Mouse (Mus musculus) midbrain, embryonic 11.5 days (tissue): ENCODE data around the gene Vmn2r86. TPM values are rescaled to one million over a fixed set of nuclear protein-coding genes. Genes with fewer than 3 reads are reported as not detected.
A peak's percentile ranks its signal among the peaks of the same experiment; 100 is the strongest.
"Not testable (repeated sequence)": the region's sequence is repeated elsewhere in the genome, so short reads cannot be mapped to it uniquely, and the experiment has no call there.

ENCODE experiments used
- ATAC-seq: fragments of 200-750 bp; cut with Nextera tagmentation; 2 replicates; pipeline ENCODE4 v1.8.0; 2017; ENCODE audit warnings: moderate TSS enrichment, moderate library complexity; ENCODE audit not compliant: low FRiP score
- DNase-seq: peaks from one replicate; pipeline ENCODE4 v3.0.0; 2015; ENCODE audit warnings: low spot score; ENCODE audit errors: missing footprints
- H3K27ac ChIP-seq: fragments of 300-500 bp; sonication (generic); 2 replicates; pipeline ENCODE4 v1.5.1; 2014; ENCODE audit warnings: low read depth, low read length
- H3K27me3 ChIP-seq: fragments of 300-500 bp; sonication (generic); 2 replicates; pipeline ENCODE4 v1.6.1; 2014; ENCODE audit warnings: mild to moderate bottlenecking, low read length, moderate library complexity, mixed read lengths; ENCODE audit not compliant: control insufficient read depth, insufficient read depth
- H3K36me3 ChIP-seq: fragments of 300-500 bp; sonication (generic); 2 replicates; pipeline ENCODE4 v1.6.1; 2014; ENCODE audit warnings: mild to moderate bottlenecking, low read length, moderate library complexity, mixed read lengths; ENCODE audit not compliant: control insufficient read depth, insufficient read depth
- H3K4me1 ChIP-seq: fragments of 300-500 bp; sonication (generic); 2 replicates; pipeline ENCODE4 v1.6.1; 2014; ENCODE audit warnings: low read length; ENCODE audit not compliant: control insufficient read depth, insufficient read depth
- H3K4me2 ChIP-seq: fragments of 300-500 bp; sonication (generic); 2 replicates; pipeline ENCODE4 v1.6.1; 2014; ENCODE audit warnings: mild to moderate bottlenecking, moderate library complexity
- H3K4me3 ChIP-seq: fragments of 300-500 bp; sonication (generic); 2 replicates; pipeline ENCODE4 v1.5.1; 2014; ENCODE audit warnings: low read depth, low read length
- H3K9ac ChIP-seq: fragments of 300-500 bp; sonication (generic); 2 replicates; pipeline ENCODE4 v1.6.1; 2014; ENCODE audit warnings: low read length
- H3K9me3 ChIP-seq: fragments of 300-500 bp; sonication (generic); 2 replicates; pipeline ENCODE4 v1.6.1; 2016; ENCODE audit warnings: low read length; ENCODE audit not compliant: control insufficient read depth
- WGBS: fragments of 180-500 bp; shearing (Covaris S2); extraction: QIAGEN DNeasy Blood & Tissue Kit; methylation state at CpG from one replicate; pipeline ENCODE4 v1.1.7; 2014; 5-methylcytosine and 5-hydroxymethylcytosine counted together
- polyA plus RNA-seq: library from polyadenylated mRNA; unstranded; fragments of >200 nt; fragmentation: Nextera tagmentation; extraction: Ambion mirVana; gene quantifications from 2 replicates; pipeline ENCODE4 v1.2.1, GENCODE M21; 2014

Gene Vmn2r86
- polyA plus RNA-seq, 1 experiment from 2014 or later = not detected

- not testable (repeated sequence) for H3K4me1 ChIP-seq, H3K27ac ChIP-seq, H3K9me3 ChIP-seq, DNase-seq, H3K27me3 ChIP-seq, H3K9ac ChIP-seq, ATAC-seq, H3K4me2 ChIP-seq, H3K36me3 ChIP-seq, H3K4me3 ChIP-seq
Observed at GRCm38 (mm10) chr10:130416352-130416751, 39.5 kb downstream of the Vmn2r86 start.

- not testable (repeated sequence) for H3K36me3 ChIP-seq, DNase-seq, H3K27ac ChIP-seq, H3K4me3 ChIP-seq, H3K9me3 ChIP-seq, H3K27me3 ChIP-seq, H3K4me1 ChIP-seq, H3K9ac ChIP-seq, H3K4me2 ChIP-seq
- ATAC-seq = peak; percentile 77
- 69% methylated on average over 6 of the region's 35 CpGs for WGBS
Observed at GRCm38 (mm10) chr10:130412167-130412698, 43.6 kb downstream of the Vmn2r86 start.

GRCm38 (mm10) chr10:130394232-130394631 is 61.6 kb downstream of the Vmn2r86 start, which contains the start of gene Vmn2r84:
Vmn2r84 (minus strand) TSS chr10:130394332.
- no peak within 1 kb of the TSS for H3K9ac ChIP-seq
- H3K27ac ChIP-seq = no peak within 1 kb of the TSS
- H3K9me3 ChIP-seq = no peaks in the 10 kb centered on the region
- H3K4me1 ChIP-seq = no peaks in the 10 kb centered on the region
- H3K27me3 ChIP-seq = no peaks in the 10 kb centered on the region
- no peak for ATAC-seq
- no peak for DNase-seq
- no peaks in the 10 kb centered on the region for H3K36me3 ChIP-seq
- no peak within 1 kb of the TSS for H3K4me2 ChIP-seq
- H3K4me3 ChIP-seq = no peak within 1 kb of the TSS

Other genes with a start within 250 kb of the Vmn2r86 start
- not detected in 2 replicates for gene Olfr827, start 241.6 kb downstream of the Vmn2r86 start, polyA plus RNA-seq
- gene Neurod4, start 175.8 kb downstream of the Vmn2r86 start, polyA plus RNA-seq = 26.0 and 27.5 TPM in 2 replicates
- gene Tespa1, start 133.2 kb downstream of the Vmn2r86 start, polyA plus RNA-seq = 0.17 and 0.36 TPM in 2 replicates
- not detected in 2 replicates for gene Vmn2r84, start 61.7 kb downstream of the Vmn2r86 start, polyA plus RNA-seq
- not detected in 2 replicates for gene Vmn2r85, start 26.3 kb downstream of the Vmn2r86 start, polyA plus RNA-seq
- 0.05 TPM in 1 of 2 replicates, not detected in the other for gene Vmn2r87, start 41.3 kb upstream of the Vmn2r86 start, polyA plus RNA-seq